Mouse (Mus musculus) lung, embryonic 14.5 days (tissue): ENCODE measurements at regions not wholly inside any gene's neighbourhood (a gene's known extent, or its start where the extent isn't known, plus 50 kb on each side); places are given as distances from the start of the nearest gene placed in this dataset.

ENCODE experiments used
- ATAC-seq: fragments of 200-750 bp; cut with Nextera tagmentation; 2 replicates; pipeline ENCODE4 v1.8.0; 2017; ENCODE audit warnings: mild to moderate bottlenecking, moderate TSS enrichment, moderate library complexity; ENCODE audit not compliant: insufficient read depth
- DNase-seq: peaks from one replicate; pipeline ENCODE4 v3.0.0-alpha.2; 2015
- H3K27ac ChIP-seq: fragments of 300-500 bp; sonication (generic); 2 replicates; pipeline ENCODE4 v1.5.1; 2014; ENCODE audit warnings: low read depth, mild to moderate bottlenecking, moderate library complexity
- H3K27me3 ChIP-seq: fragments of 300-500 bp; sonication (generic); 2 replicates; pipeline ENCODE4 v1.6.1; 2014; ENCODE audit warnings: low read length, control low read depth; ENCODE audit not compliant: insufficient read depth
- H3K36me3 ChIP-seq: fragments of 300-500 bp; sonication (generic); 2 replicates; pipeline ENCODE4 v1.6.1; 2014; ENCODE audit warnings: control low read depth; ENCODE audit not compliant: insufficient read depth
- H3K4me1 ChIP-seq: fragments of 300-500 bp; sonication (generic); 2 replicates; pipeline ENCODE4 v1.6.1; 2014; ENCODE audit warnings: antibody characterized with exemption, control low read depth; ENCODE audit not compliant: insufficient read depth
- H3K4me2 ChIP-seq: fragments of 300-500 bp; sonication (generic); 2 replicates; pipeline ENCODE4 v1.6.1; 2014; ENCODE audit warnings: mild to moderate bottlenecking
- H3K4me3 ChIP-seq: fragments of 300-500 bp; sonication (generic); 2 replicates; pipeline ENCODE4 v1.5.1; 2014; ENCODE audit warnings: low read depth, low read length
- H3K9ac ChIP-seq: fragments of 300-500 bp; sonication (generic); 2 replicates; pipeline ENCODE4 v1.6.1; 2014
- H3K9me3 ChIP-seq: fragments of 300-500 bp; sonication (generic); 2 replicates; pipeline ENCODE4 v1.6.1; 2016; ENCODE audit warnings: low read depth, low read length, control low read depth
- CTCF ChIP-seq: IDR thresholded peaks from 2 replicates; pipeline ENCODE4 v1.5.1; 2016; ENCODE audit warnings: antibody characterized with exemption, low read depth
- WGBS: fragments of 180-500 bp; shearing (Covaris S2); extraction: QIAGEN DNeasy Blood & Tissue Kit; methylation state at CpG from one replicate; pipeline ENCODE4 v1.1.7; 2014; 5-methylcytosine and 5-hydroxymethylcytosine counted together

DNA sequence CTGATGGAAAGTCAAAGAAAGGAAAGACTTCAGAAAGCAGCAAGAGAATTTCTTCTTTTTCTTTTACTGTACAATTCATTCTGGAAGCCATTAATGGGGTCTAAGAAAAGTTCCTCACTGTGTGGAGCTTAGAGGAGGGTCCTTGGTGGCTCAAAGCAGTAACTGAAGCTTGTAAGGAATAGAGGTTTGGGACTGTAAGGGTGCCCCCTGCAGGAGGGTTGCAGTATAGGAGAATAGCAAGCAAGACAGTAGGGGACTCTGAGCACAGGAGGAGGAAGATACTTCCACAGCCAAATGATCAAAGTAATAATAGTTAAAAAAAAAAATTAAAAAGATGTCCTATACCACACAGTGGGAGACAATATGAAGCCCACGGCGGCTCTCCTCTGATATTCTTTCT lies 382.8 kb upstream of the Gm6657 start:
- 50% methylated on average over 2 of the region's 2 CpGs for WGBS
- Histone ChIP-seq H3K36me3 (no peaks in the 10 kb centered on the region), H3K4me2 (no peak overlapping the region), H3K9me3 (no peaks in the 10 kb centered on the region), H3K27me3 (no peaks in the 10 kb centered on the region), H3K9ac (no peak overlapping the region), H3K4me3 (no peak overlapping the region), H3K27ac (no peak overlapping the region), H3K4me1 (no peaks in the 10 kb centered on the region)
- peak; percentile 66 for TF ChIP-seq CTCF
- DNase-seq (peak; percentile 49), ATAC-seq (no peak)

DNA sequence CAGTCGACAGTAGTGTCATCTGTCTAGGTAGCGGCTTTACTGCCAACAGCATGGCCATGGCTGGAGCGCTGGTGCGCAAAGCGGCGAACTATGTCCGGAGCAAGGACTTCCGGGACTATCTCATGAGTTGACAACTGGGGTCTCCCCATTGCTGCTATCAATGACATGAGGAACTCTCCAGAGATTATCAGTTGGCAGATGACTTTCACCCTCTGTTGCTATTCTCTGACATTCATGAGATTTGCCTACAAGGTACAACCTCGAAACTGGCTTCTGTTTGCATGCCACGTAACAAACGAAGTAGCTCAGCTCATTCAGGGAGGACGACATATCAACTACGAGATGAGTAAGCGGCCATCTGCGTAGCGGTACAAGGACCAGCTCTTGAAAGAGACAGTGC lies 374.6 kb upstream of the Gm6657 start:
- Histone ChIP-seq H3K4me1 (no peaks in the 10 kb centered on the region), H3K4me3 (no peak overlapping the region), H3K9me3 (no peaks in the 10 kb centered on the region), H3K4me2 (no peak overlapping the region), H3K27me3 (no peaks in the 10 kb centered on the region), H3K27ac (no peak overlapping the region), H3K9ac (no peak overlapping the region), H3K36me3 (no peaks in the 10 kb centered on the region)
- no peak for TF ChIP-seq CTCF
- ATAC-seq (no peak), DNase-seq (no peak)
- 90% methylated on average over 16 of the region's 16 CpGs for WGBS

DNA sequence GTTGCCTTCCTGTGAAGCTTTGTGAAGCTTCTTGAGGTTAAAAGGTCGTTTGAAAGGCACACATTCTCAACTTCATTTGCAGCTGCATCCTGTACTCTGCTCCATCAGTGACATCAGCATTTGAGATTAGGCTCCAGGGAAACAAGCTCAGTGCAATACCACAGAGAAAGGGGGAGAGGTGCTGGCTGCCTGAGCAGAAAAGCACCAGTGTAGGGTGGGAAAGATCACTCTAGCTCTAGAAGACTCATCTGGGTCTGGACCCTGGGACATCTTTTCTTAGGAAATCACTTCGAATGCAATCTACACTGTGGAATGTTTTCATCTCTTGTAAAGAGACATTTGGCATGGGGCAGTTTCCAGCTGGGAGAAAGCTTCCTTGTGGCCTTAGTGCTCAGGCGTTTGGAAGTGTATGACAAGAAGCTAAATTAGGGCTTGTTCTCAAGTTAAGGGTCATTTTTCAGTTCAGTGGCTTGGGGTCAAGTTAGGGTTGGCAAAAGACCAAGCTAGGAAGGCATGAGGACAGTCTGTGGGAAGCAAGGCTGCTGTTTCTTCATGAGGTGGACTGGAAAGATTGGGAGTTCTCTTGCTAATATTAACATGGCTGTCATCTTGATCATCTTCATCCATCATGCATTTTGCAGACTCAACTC lies 370.5 kb upstream of the Gm6657 start:
- no peak overlapping the region for H3K4me2 ChIP-seq
- no peaks in the 10 kb centered on the region for H3K4me1 ChIP-seq
- peak; percentile 49; the same call in 1 of the 2 replicates for ATAC-seq
- H3K9me3 ChIP-seq: no peaks in the 10 kb centered on the region; the same call in 1 of the 2 replicates
- WGBS: 18% methylated on average over 3 of the region's 3 CpGs
- H3K4me3 ChIP-seq: no peak overlapping the region
- no peak for TF ChIP-seq CTCF
- no peaks in the 10 kb centered on the region for H3K27me3 ChIP-seq
- H3K27ac ChIP-seq: no peak overlapping the region
- DNase-seq: peak; percentile 38
- no peaks in the 10 kb centered on the region for H3K36me3 ChIP-seq
- no peak overlapping the region for H3K9ac ChIP-seq

DNA sequence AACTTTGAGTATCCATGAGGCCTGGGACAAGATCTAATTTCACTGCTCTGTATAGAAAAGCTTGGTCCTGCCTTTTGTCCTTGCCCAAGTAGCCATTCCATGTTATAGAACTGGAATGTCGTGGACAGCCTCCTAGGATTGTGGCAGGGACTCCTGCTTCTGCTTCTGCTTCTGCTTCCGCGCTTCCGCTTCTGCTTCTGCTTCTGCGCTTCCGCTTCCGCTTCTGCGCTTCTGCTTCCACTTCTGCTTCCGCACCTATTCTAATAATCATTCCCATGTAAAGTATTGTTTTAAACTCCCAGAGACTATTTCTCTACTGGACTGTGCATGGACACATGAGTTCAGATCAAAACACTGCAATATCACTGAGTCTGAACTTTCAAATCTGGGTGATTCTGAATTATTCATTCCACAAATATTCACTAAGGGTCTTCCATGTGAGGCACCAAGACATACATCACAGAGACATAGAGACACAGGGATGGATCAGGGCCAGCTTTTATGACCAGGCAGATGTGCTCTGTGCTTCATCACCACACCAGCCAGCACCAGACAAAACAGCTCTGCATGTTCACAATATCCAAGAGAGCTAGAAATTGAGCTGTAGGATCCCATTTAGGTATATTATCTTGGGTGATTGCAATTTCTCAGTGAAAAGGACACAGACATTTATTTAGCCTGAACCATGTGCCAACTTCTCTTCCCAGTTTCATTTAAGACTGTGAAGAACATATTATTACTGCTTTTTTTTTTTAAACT lies 360.5 kb upstream of the Gm6657 start:
- H3K36me3 ChIP-seq: no peaks in the 10 kb centered on the region
- ATAC-seq: no peak
- no peak for DNase-seq
- no peak overlapping the region for H3K4me3 ChIP-seq
- H3K9me3 ChIP-seq: no peaks in the 10 kb centered on the region
- TF ChIP-seq CTCF: no peak
- no peaks in the 10 kb centered on the region for H3K4me1 ChIP-seq
- H3K4me2 ChIP-seq: no peak overlapping the region
- no peak overlapping the region for H3K9ac ChIP-seq
- H3K27me3 ChIP-seq: no peaks in the 10 kb centered on the region
- 88% methylated on average over 9 of the region's 9 CpGs for WGBS
- no peak overlapping the region for H3K27ac ChIP-seq

DNA sequence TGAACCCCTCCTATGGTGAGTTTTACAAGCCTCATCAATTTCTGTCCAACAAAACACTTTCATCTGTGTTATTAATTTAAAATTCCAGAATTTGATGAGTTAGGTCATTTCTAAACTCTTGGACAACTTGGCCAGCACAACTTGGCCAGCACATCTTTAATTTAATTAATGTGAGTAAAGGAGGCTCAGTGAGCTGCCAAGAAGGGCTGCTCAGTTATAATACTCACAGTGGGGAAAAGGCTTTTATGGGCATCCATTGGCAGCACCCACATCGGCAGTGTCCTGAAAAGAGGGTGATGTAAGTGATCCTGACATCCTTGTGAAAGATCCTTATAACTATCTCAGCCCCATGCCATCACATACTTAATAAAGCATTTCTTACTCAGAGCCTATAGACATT lies 359.2 kb upstream of the Gm6657 start:
- Histone ChIP-seq H3K9ac (no peak overlapping the region), H3K4me1 (no peaks in the 10 kb centered on the region), H3K27me3 (no peaks in the 10 kb centered on the region), H3K9me3 (no peaks in the 10 kb centered on the region), H3K4me3 (no peak overlapping the region), H3K27ac (no peak overlapping the region), H3K4me2 (no peak overlapping the region), H3K36me3 (no peaks in the 10 kb centered on the region)
- ATAC-seq (no peak), DNase-seq (no peak)
- no peak for TF ChIP-seq CTCF
- 68% methylated on average over 1 of the region's 1 CpGs for WGBS

DNA sequence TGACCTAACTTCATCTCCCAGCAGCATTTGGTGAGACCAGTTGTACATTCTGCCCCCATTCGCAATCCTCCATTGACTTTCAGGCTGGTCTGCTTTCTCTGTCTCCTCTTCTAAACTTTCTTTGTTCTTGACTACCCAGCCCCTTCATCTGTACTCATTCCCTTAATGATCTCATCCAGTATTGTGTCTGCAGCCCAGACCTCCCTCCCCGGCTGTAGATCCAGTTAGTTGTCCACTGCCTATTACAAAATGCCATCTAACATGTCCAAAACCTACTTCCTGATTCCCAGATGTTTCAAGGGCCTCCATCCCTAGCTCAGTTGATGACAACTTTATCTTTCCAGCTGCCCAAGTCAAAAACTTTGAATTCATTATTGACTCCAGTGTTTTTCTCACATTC lies 357.8 kb upstream of the Gm6657 start:
- ATAC-seq: no peak
- Histone ChIP-seq H3K27me3 (no peaks in the 10 kb centered on the region), H3K27ac (no peak overlapping the region), H3K9ac (no peak overlapping the region), H3K9me3 (no peaks in the 10 kb centered on the region), H3K36me3 (no peaks in the 10 kb centered on the region), H3K4me1 (no peaks in the 10 kb centered on the region), H3K4me3 (no peak overlapping the region), H3K4me2 (no peak overlapping the region)
- TF ChIP-seq CTCF: no peak
- 63% methylated on average over 2 of the region's 2 CpGs for WGBS
- no peak for DNase-seq

DNA sequence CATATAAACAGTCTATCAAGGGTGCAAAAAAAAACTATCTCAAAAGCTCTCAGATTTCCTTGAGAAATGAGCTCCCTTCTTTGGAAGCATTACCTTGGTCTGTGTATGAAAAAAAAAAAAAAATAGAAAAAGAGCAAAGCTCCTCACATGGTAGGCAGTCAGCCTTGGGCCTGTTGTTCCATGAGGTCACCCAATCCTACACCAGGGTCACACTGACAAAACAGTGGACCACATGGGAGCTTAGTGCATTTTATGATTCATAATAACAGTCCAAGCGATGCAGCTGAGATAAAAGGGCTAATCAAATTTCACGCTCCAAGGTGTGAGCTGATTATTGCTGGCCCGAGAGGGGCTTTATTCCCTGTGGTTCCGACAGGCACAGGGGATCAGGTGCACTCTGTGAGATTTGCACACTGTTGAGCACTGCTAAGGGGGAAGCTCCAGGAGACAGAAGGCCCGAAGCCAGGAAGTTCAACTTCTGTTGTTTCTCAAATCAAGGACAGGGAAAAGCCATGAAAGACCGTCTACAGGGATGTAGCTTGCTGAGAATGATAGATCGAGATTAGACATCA lies 352.1 kb upstream of the Gm6657 start:
- Histone ChIP-seq H3K36me3 (no peaks in the 10 kb centered on the region), H3K27me3 (no peaks in the 10 kb centered on the region), H3K27ac (no peak overlapping the region), H3K4me1 (no peaks in the 10 kb centered on the region), H3K4me3 (no peak overlapping the region), H3K9ac (no peak overlapping the region), H3K4me2 (no peak overlapping the region), H3K9me3 (no peaks in the 10 kb centered on the region)
- no peak for TF ChIP-seq CTCF
- ATAC-seq (no peak), DNase-seq (no peak)
- 76% methylated on average over 7 of the region's 7 CpGs for WGBS
